Mouse (Mus musculus) embryonic facial prominence, embryonic 14.5 days (tissue): ENCODE measurements around the gene Cnn3. TPM values are rescaled to one million over a fixed set of nuclear protein-coding genes. Genes with fewer than 3 reads are reported as not detected.

Source experiments
- ATAC-seq: fragments of 200-750 bp; cut with Nextera tagmentation; 2 replicates; pipeline ENCODE4 v1.8.0; 2017; ENCODE audit warnings: low read depth, moderate number of reproducible peaks, moderate TSS enrichment
- DNase-seq: peaks from one replicate; pipeline ENCODE4 v3.0.0-alpha.2; 2015; ENCODE audit warnings: low spot score
- H3K27ac ChIP-seq: fragments of 300-500 bp; sonication (generic); replicated peaks from 2 replicates; pipeline ENCODE4 v1.5.1; 2014; ENCODE audit warnings: low read depth, mild to moderate bottlenecking, low read length, moderate library complexity
- H3K27me3 ChIP-seq: fragments of 300-500 bp; sonication (generic); replicated peaks from 2 replicates; pipeline ENCODE4 v1.6.1; 2014; ENCODE audit warnings: low read length; ENCODE audit not compliant: control insufficient read depth, insufficient read depth
- H3K36me3 ChIP-seq: fragments of 300-500 bp; sonication (generic); 2 replicates; pipeline ENCODE4 v1.6.1; 2014; ENCODE audit warnings: low read length, mixed read lengths; ENCODE audit not compliant: control insufficient read depth, insufficient read depth
- H3K4me1 ChIP-seq: fragments of 300-500 bp; sonication (generic); 2 replicates; pipeline ENCODE4 v1.6.1; 2014; ENCODE audit warnings: antibody characterized with exemption, low read length; ENCODE audit not compliant: control insufficient read depth, insufficient read depth
- H3K4me2 ChIP-seq: fragments of 300-500 bp; sonication (generic); 2 replicates; pipeline ENCODE4 v1.6.1; 2014; ENCODE audit warnings: low read depth, mild to moderate bottlenecking, low read length, moderate library complexity, mixed read lengths
- H3K4me3 ChIP-seq: fragments of 300-500 bp; sonication (generic); 2 replicates; pipeline ENCODE4 v1.5.1; 2014; ENCODE audit warnings: low read depth, mild to moderate bottlenecking, low read length
- H3K9ac ChIP-seq: fragments of 300-500 bp; sonication (generic); 2 replicates; pipeline ENCODE4 v1.6.1; 2014; ENCODE audit warnings: low read depth, mild to moderate bottlenecking, low read length, moderate library complexity, mixed read lengths
- H3K9me3 ChIP-seq: fragments of 300-500 bp; sonication (generic); 2 replicates; pipeline ENCODE4 v1.6.1; 2016; ENCODE audit warnings: low read length; ENCODE audit not compliant: control insufficient read depth
- WGBS: fragments of 180-500 bp; shearing (Covaris S2); extraction: QIAGEN DNeasy Blood & Tissue Kit; methylation state at CpG from one replicate; pipeline ENCODE4 v1.1.7; 2014; 5-methylcytosine and 5-hydroxymethylcytosine counted together
- polyA plus RNA-seq: library from polyadenylated mRNA; unstranded; fragments of >200 nt; fragmentation: Nextera tagmentation; extraction: Ambion mirVana; gene quantifications from 2 replicates; pipeline ENCODE4 v1.2.1, GENCODE M21; 2014

The Cnn3 gene
- polyA plus RNA-seq, 1 experiment from 2014 or later = 870 TPM

DNA sequence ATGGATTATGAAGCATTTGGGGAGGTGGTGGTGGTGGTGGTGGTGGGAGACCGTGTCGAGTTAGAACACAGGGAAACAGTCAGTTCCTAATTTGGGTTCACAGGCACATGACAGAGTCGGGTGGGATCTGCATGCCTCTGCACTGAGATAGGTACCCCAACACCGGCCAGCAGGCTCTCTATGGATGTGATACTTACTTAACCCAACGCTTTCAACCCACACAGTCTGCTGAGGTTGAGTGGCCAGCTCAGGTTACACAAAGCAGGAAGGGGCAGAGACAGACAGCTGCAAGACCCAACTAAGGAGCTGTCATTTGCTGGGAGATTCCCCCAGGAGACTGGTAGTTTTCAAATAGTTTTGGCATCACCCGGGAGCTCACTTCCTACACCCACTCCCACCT is 55.3 kb downstream of the Cnn3 start:
- Histone ChIP-seq H3K36me3 (no peaks in the 10 kb centered on the region), H3K27me3 (no peaks in the 10 kb centered on the region), H3K9ac (no peak overlapping the region), H3K9me3 (no peaks in the 10 kb centered on the region), H3K4me1 (peaks cover 23% of the 10 kb centered on the region; the same call in 1 of the 2 replicates), H3K27ac (peak overlapping the region; percentile 2; the same call in 1 of the 2 replicates), H3K4me3 (no peak overlapping the region), H3K4me2 (no peak overlapping the region)
- peak; percentile 77 for DNase-seq
- peak; percentile 72 for ATAC-seq
- WGBS = 30% methylated on average over 6 of the region's 6 CpGs

DNA sequence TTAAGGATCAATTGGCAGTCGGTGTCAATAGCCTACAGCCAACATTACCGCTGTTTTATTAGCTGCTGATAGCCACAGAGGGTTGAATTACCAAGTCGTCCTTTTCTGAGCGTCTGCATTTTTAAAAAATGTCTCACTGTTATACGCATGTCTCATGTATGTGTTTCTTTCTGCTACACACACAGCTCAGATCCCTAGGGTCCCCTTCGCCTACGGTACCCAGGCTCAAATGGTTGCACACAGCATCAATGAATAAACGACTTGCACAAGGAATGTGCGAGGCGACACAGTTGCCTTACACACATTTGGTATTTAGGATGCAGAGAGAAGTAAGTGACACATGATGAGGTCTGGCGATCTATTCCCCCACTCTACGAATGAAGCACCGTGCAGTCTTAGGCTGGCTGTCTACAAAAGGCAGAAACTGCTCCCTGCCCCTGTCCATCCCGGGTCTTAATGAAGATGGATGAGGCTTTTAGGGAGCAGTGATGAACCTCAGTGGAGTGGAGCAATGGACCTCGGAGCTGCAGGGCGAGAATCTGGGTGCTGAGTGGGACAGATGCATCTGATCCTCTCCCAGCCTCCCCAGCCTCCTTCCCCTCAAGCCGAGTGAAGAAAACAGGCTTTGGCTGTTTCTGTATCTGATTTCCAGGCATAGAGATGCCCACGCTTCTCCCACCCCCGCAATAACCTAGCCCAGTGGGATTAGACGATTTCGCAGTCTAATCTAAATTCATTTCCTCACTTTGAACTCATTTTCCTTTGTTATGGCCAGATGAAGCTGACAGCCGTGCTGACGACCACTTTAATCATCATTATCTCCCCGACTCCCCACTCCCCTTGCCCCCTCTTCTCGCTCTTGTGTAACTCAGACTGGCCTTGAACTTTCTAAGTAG is 57.2 kb downstream of the Cnn3 start:
- ATAC-seq = no peak
- Histone ChIP-seq H3K27ac (no peak overlapping the region), H3K4me2 (no peak overlapping the region), H3K27me3 (no peaks in the 10 kb centered on the region), H3K4me1 (peaks cover 23% of the 10 kb centered on the region; the same call in 1 of the 2 replicates), H3K9ac (no peak overlapping the region), H3K36me3 (no peaks in the 10 kb centered on the region), H3K9me3 (no peaks in the 10 kb centered on the region), H3K4me3 (no peak overlapping the region)
- no peak for DNase-seq
- 48% methylated on average over 25 of the region's 25 CpGs for WGBS

DNA sequence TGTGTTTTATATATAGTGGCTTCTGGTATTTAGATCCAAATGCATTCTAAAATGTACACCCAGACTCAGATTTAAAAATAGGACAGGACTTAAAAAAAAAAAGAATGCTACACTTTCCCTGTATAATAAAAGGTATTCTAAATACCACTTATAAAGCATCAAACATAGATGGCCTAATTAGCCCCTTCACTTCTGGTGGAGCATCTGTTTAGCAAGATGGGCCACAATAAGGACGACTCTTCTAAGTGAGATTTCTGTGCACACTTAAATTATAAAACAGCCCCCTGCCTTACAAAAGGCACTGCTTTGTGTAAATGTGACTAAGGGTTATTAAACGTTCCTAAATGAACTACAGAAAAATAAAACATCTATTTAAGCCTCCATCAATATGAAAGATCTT is 58.9 kb downstream of the Cnn3 start:
- no peak overlapping the region for H3K9ac ChIP-seq
- H3K9me3 ChIP-seq = no peaks in the 10 kb centered on the region
- H3K4me2 ChIP-seq = no peak overlapping the region
- no peak overlapping the region for H3K4me3 ChIP-seq
- H3K27me3 ChIP-seq = no peaks in the 10 kb centered on the region
- no peaks in the 10 kb centered on the region for H3K36me3 ChIP-seq
- ATAC-seq = no peak
- H3K27ac ChIP-seq = no peak overlapping the region
- DNase-seq = no peak
- peaks cover 27% of the 10 kb centered on the region; the same call in 1 of the 2 replicates for H3K4me1 ChIP-seq
- 71% methylated on average over 2 of the region's 2 CpGs for WGBS

DNA sequence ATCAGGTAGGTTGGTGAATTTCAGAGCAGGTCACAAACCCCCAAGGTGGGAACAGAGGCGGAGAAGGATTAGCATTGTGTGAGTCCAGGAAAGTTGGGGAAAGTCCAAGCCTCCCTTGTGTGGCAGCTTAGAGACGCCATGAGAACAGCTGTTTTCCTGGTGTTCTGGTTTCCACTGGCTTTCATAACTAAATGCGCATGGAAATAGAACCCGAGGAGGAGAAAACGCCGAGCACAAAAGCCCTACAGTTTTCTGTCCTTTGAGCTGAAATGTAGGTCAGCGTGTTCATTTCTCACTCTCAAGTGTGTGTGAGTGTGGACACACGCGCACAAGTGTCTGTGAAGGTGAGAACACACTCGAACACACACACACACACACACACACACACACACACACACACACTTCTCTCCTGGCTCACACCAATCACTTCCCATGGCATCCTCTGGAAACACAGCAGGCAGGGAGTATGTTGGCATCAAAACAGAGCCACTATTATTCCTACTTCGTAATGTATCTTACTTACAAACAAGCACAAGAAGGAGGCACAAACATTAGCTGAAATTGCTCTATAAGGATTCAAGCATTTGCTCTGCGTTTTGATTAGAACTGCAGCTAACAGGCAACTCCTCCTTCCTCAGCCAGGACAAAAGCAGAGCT is 63.3 kb downstream of the Cnn3 start:
- Histone ChIP-seq H3K9me3 (no peaks in the 10 kb centered on the region), H3K4me2 (peak overlapping the region; percentile 11; the same call in 1 of the 2 replicates)
- ATAC-seq = peak; percentile 80

DNA sequence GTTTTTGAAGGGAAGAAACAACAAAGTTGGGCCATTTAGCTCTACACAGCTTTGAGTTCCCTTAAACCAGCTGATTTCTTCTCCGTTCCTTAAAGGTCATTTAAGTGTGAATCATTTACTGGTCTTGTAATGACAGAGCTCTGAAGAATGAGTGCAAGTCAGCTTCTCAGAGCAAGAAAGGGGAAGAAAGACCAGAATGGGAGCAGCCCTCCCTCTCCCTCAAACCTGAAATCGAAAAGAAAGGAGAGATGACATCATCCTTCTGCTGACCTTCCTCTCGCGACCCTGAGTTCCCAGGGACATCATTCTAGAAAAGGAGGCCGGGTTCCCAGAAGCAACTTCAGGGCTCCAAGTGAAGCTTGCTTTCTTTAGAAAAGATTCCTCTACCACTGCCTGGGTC is 64.6 kb downstream of the Cnn3 start:
- H3K4me3 ChIP-seq = no peak overlapping the region
- H3K36me3 ChIP-seq = no peaks in the 10 kb centered on the region
- no peak overlapping the region for H3K4me2 ChIP-seq
- no peak overlapping the region for H3K27ac ChIP-seq
- H3K4me1 ChIP-seq = peaks cover 13% of the 10 kb centered on the region; the same call in 1 of the 2 replicates
- DNase-seq (no peak), ATAC-seq (no peak)
- 0 out of 2 replicates have a peak, but pooled peaks cover 5% of the 10 kb centered on the region for H3K9me3 ChIP-seq
- H3K9ac ChIP-seq = no peak overlapping the region
- 33% methylated on average over 5 of the region's 5 CpGs for WGBS
- no peaks in the 10 kb centered on the region for H3K27me3 ChIP-seq

More for the DNA sequence above, 63.3 kb downstream of the Cnn3 start:
- Histone ChIP-seq H3K27ac (peak overlapping the region; percentile 67), H3K9ac (0 out of 2 replicates have a peak overlapping the region, but pooled peaks have one; percentile 2), H3K27me3 (no peaks in the 10 kb centered on the region), H3K36me3 (no peaks in the 10 kb centered on the region), H3K4me3 (no peak overlapping the region), H3K4me1 (peaks cover 13% of the 10 kb centered on the region; the same call in 1 of the 2 replicates)
- DNase-seq = peak; percentile 92
- WGBS = 38% methylated on average over 12 of the region's 12 CpGs

DNA sequence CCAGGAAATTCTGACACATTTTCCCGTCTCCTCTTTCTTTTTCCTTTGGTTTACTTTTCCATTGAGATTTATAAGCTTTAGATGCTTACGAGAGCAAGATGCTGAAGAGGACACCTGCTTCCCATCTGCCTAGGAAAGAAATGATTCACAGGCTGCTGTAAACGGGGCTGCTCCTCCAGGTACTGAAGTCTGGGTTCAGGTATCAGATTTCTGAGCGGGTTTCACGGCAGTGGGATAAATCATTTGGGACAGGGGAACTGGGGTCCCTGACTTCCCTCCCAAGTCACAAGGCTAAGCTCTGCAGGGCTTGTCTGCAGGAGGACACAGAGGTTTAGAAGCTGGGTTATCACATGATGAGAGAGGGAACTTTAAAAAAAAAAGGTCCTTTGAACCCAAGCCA is 65.7 kb downstream of the Cnn3 start:
- Histone ChIP-seq H3K27me3 (no peaks in the 10 kb centered on the region), H3K4me1 (peaks cover 13% of the 10 kb centered on the region; the same call in 1 of the 2 replicates), H3K27ac (no peak overlapping the region), H3K4me2 (no peak overlapping the region), H3K36me3 (no peaks in the 10 kb centered on the region), H3K4me3 (no peak overlapping the region), H3K9ac (no peak overlapping the region), H3K9me3 (0 out of 2 replicates have a peak, but pooled peaks cover 5% of the 10 kb centered on the region)
- WGBS = 25% methylated on average over 5 of the region's 5 CpGs
- DNase-seq (no peak), ATAC-seq (no peak)

DNA sequence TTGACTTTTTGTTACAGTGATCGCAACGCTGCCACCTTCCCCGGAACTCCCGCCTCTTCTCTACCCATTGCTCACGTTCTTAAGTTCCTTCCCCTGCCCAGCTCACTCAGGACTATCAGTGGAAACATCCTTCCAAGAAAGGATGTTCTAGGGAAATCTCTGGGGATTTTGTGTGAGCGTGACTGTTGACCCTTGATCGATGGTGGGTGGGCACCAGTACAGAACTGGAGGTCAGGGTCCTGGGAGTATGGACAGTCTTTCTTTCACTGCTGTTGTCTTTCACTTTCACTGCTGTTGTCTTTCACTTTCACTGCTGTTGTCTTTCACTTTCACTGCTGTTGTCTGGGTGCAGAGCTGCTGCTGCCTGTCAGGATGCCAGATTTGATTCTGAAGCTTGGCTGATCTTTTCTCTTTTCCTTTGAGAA is 67.7 kb downstream of the Cnn3 start:
- no peak for DNase-seq
- no peak for ATAC-seq
- Histone ChIP-seq H3K9ac (no peak overlapping the region), H3K36me3 (no peaks in the 10 kb centered on the region), H3K9me3 (0 out of 2 replicates have a peak, but pooled peaks cover 5% of the 10 kb centered on the region), H3K4me2 (no peak overlapping the region), H3K4me1 (peaks cover 9% of the 10 kb centered on the region; the same call in 1 of the 2 replicates), H3K27ac (no peak overlapping the region), H3K4me3 (no peak overlapping the region), H3K27me3 (no peaks in the 10 kb centered on the region)
- WGBS = 77% methylated on average over 7 of the region's 7 CpGs

DNA sequence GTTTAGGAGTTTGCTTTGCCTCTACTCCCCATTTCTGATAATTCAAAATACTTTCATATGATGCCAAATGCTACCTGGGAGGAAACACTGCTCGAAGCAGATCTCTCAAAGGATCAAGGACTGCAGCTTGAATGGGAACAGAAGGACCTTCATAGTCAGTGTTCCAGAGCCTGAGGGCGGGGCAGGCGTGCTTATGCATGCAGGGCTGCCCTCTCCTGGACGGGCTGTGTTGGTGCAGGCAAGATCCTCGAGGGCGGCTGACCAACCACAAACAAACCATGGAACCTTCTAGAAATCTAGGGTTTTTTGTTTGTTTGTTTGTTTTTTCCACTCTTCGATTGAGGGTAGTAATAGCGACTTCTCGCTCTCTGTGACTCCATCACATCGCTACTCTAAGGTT is 73.9 kb downstream of the Cnn3 start:
- peak; percentile 48; the same call in 1 of the 2 replicates for ATAC-seq
- Histone ChIP-seq H3K4me3 (no peak overlapping the region), H3K9me3 (0 out of 2 replicates have a peak, but pooled peaks cover 2% of the 10 kb centered on the region), H3K4me2 (no peak overlapping the region), H3K27ac (no peak overlapping the region), H3K4me1 (no peaks in the 10 kb centered on the region), H3K9ac (no peak overlapping the region), H3K27me3 (no peaks in the 10 kb centered on the region), H3K36me3 (no peaks in the 10 kb centered on the region)
- DNase-seq = peak; percentile 89
- WGBS = 54% methylated on average over 10 of the region's 10 CpGs
